Mouse (Mus musculus): ENCODE measurements around the gene Prrt1. TPM values are rescaled to one million over a fixed set of nuclear protein-coding genes. Genes with fewer than 3 reads are reported as not detected.
A peak's percentile ranks its signal among the peaks of the same experiment; 100 is the strongest.

Prrt1 gene
- polyA plus RNA-seq, 1 experiment from 2014 or later = 0.14 TPM

- peak within 1 kb of the TSS; percentile 95 for H3K9ac ChIP-seq
- peaks cover 43% of the 10 kb centered on the region for H3K4me1 ChIP-seq (ENCODE audit: insufficient read depth)
- H3K9me3 ChIP-seq (ENCODE audit: low read depth, low read length) = no peaks in the 10 kb centered on the region
- TF ChIP-seq CTCF (IDR thresholded peaks at IDR 0.05; ENCODE audit: low read depth) = no peak
- no peaks in the 10 kb centered on the region for H3K27me3 ChIP-seq (ENCODE audit: insufficient read depth, low read length)
- peak within 1 kb of the TSS; percentile 98 for H3K27ac ChIP-seq (ENCODE audit: low read depth)
- 3% methylated on average over 21 of the region's 21 CpGs for whole genome bisulfite sequencing
- peak within 1 kb of the TSS; percentile 87 for H3K4me3 ChIP-seq (ENCODE audit: low read depth, low read length)
- H3K36me3 ChIP-seq (ENCODE audit: insufficient read depth) = peaks cover 25% of the 10 kb centered on the region
- peak within 1 kb of the TSS; percentile 97 for H3K4me2 ChIP-seq
- DNase-seq = peak; percentile 59
- peak; percentile 6; the same call in 1 of the 2 replicates for ATAC-seq (ENCODE audit: insufficient read depth)
Measured at GRCm38 (mm10) chr17:34591029-34591993, 38.0 kb upstream of the Prrt1 start, which contains the start of gene Pbx2. Gene Pbx2, plus strand, starts transcription at chr17:34591266.

GRCm38 (mm10) chr17:34591994-34592375, 37.3 kb upstream of the Prrt1 start:
- no peak for TF ChIP-seq CTCF (IDR thresholded peaks at IDR 0.05; ENCODE audit: low read depth)
- peak overlapping the region; percentile 95 for H3K9ac ChIP-seq
- DNase-seq (peak; percentile 88), ATAC-seq (ENCODE audit: insufficient read depth) (peak; percentile 25)
- under 1% methylated on average over 29 of the region's 35 CpGs for WGBS
- H3K4me1 ChIP-seq (ENCODE audit: insufficient read depth) = peaks cover 45% of the 10 kb centered on the region
- no peaks in the 10 kb centered on the region for H3K27me3 ChIP-seq (ENCODE audit: insufficient read depth, low read length)
- peak overlapping the region; percentile 87 for H3K4me3 ChIP-seq (ENCODE audit: low read depth, low read length)
- peak overlapping the region; percentile 97 for H3K4me2 ChIP-seq
- peak overlapping the region; percentile 98 for H3K27ac ChIP-seq (ENCODE audit: low read depth)
- H3K9me3 ChIP-seq (ENCODE audit: low read depth, low read length) = no peaks in the 10 kb centered on the region
- H3K36me3 ChIP-seq (ENCODE audit: insufficient read depth) = peaks cover 30% of the 10 kb centered on the region

- Histone ChIP-seq H3K27me3 (ENCODE audit: insufficient read depth, low read length) (no peaks in the 10 kb centered on the region), H3K4me3 (ENCODE audit: low read depth, low read length) (peak overlapping the region; percentile 87), H3K36me3 (ENCODE audit: insufficient read depth) (peaks cover 30% of the 10 kb centered on the region), H3K27ac (ENCODE audit: low read depth) (peak overlapping the region; percentile 98), H3K4me2 (peak overlapping the region; percentile 97), H3K4me1 (ENCODE audit: insufficient read depth) (peaks cover 49% of the 10 kb centered on the region), H3K9me3 (ENCODE audit: low read depth, low read length) (no peaks in the 10 kb centered on the region), H3K9ac (peak overlapping the region; percentile 95)
- ATAC-seq (ENCODE audit: insufficient read depth) = peak; percentile 11; the same call in 1 of the 2 replicates
- DNase-seq = peak; percentile 66
- 1% methylated on average over 32 of the region's 32 CpGs for WGBS
- no peak for TF ChIP-seq CTCF (IDR thresholded peaks at IDR 0.05; ENCODE audit: low read depth)
Measured at GRCm38 (mm10) chr17:34592581-34593549, 36.5 kb upstream of the Prrt1 start.

GRCm38 (mm10) chr17:34593752-34594525, 35.4 kb upstream of the Prrt1 start:
- H3K9ac ChIP-seq = peak overlapping the region; percentile 95
- H3K27me3 ChIP-seq (ENCODE audit: insufficient read depth, low read length) = no peaks in the 10 kb centered on the region
- no peaks in the 10 kb centered on the region for H3K9me3 ChIP-seq (ENCODE audit: low read depth, low read length)
- 37% methylated on average over 31 of the region's 34 CpGs for WGBS
- H3K27ac ChIP-seq (ENCODE audit: low read depth) = no peak overlapping the region
- peak overlapping the region; percentile 87 for H3K4me3 ChIP-seq (ENCODE audit: low read depth, low read length)
- peaks cover 48% of the 10 kb centered on the region for H3K4me1 ChIP-seq (ENCODE audit: insufficient read depth)
- peak; percentile 17; the same call in 1 of the 2 replicates for TF ChIP-seq CTCF (IDR thresholded peaks at IDR 0.05; ENCODE audit: low read depth)
- H3K4me2 ChIP-seq = peak overlapping the region; percentile 97
- H3K36me3 ChIP-seq (ENCODE audit: insufficient read depth) = peaks cover 30% of the 10 kb centered on the region
- ATAC-seq (ENCODE audit: insufficient read depth) (no peak), DNase-seq (peak; percentile 68)

GRCm38 (mm10) chr17:34596098-34596497, 33.2 kb upstream of the Prrt1 start:
- H3K9me3 ChIP-seq (ENCODE audit: low read depth, low read length) = no peaks in the 10 kb centered on the region
- peaks cover 43% of the 10 kb centered on the region for H3K36me3 ChIP-seq (ENCODE audit: insufficient read depth)
- TF ChIP-seq CTCF (IDR thresholded peaks at IDR 0.05; ENCODE audit: low read depth) = no peak
- no peak overlapping the region for H3K4me3 ChIP-seq (ENCODE audit: low read depth, low read length)
- H3K9ac ChIP-seq = no peak overlapping the region
- ATAC-seq (ENCODE audit: insufficient read depth) (no peak), DNase-seq (no peak)
- H3K27ac ChIP-seq (ENCODE audit: low read depth) = no peak overlapping the region
- peaks cover 28% of the 10 kb centered on the region for H3K4me1 ChIP-seq (ENCODE audit: insufficient read depth)
- no peaks in the 10 kb centered on the region for H3K27me3 ChIP-seq (ENCODE audit: insufficient read depth, low read length)
- no peak overlapping the region for H3K4me2 ChIP-seq
- 48% methylated on average over 8 of the region's 8 CpGs for WGBS

- no peak for TF ChIP-seq CTCF (IDR thresholded peaks at IDR 0.05; ENCODE audit: low read depth)
- Histone ChIP-seq H3K4me2 (peak within 1 kb of the TSS; percentile 45), H3K36me3 (ENCODE audit: insufficient read depth) (peaks cover 51% of the 10 kb centered on the region), H3K9me3 (ENCODE audit: low read depth, low read length) (no peaks in the 10 kb centered on the region), H3K4me3 (ENCODE audit: low read depth, low read length) (0 out of 2 replicates have a peak within 1 kb of the TSS, but pooled peaks have one; percentile 1), H3K4me1 (ENCODE audit: insufficient read depth) (peaks cover 24% of the 10 kb centered on the region), H3K9ac (peak within 1 kb of the TSS; percentile 51), H3K27me3 (ENCODE audit: insufficient read depth, low read length) (no peaks in the 10 kb centered on the region), H3K27ac (ENCODE audit: low read depth) (peak within 1 kb of the TSS; percentile 65)
- 13% methylated on average over 6 of the region's 6 CpGs for WGBS
- ATAC-seq (ENCODE audit: insufficient read depth) = peak; percentile 20; the same call in 1 of the 2 replicates
- peak; percentile 59 for DNase-seq
Measured at GRCm38 (mm10) chr17:34597566-34598095, 31.7 kb upstream of the Prrt1 start, which contains the start of gene Ager. Gene Ager, plus strand, starts transcription at chr17:34597862.

Measured in lung, embryonic 14.5 days (tissue).